Mouse (Mus musculus): ENCODE measurements around the gene Zic5.

DNA sequence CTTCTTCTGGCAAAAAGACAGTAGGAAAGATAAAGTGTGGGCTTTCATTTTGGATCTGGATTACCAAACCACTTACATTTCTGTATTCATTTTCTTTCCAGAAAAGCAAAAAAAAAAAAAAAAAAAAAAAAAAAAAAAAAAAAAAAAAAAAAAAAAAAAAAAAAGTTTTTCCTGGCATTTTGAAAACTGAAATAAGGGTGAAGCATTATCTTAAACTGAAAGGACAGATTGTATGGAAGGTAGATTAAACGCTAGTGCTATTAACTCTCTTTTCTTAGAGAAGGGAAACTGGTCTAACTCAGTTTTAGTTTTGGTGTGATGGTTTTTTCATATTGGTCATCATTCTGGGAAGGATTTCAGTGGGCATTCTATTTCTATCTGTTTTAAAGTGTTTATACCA is 26.5 kb upstream of the Zic5 start:
- TF ChIP-seq POLR2A (IDR thresholded peaks at IDR 0.05; ENCODE audit: insufficient read depth, low read depth, low read length) (no peak), CTCF (IDR thresholded peaks at IDR 0.05) (no peak), EP300 (IDR thresholded peaks at IDR 0.05; ENCODE audit: insufficient read depth, low read depth, low read length) (no peak)

Data from heart, adult 2 months (tissue).